Mouse (Mus musculus): ENCODE results near the gene Adcyap1r1.

DNA sequence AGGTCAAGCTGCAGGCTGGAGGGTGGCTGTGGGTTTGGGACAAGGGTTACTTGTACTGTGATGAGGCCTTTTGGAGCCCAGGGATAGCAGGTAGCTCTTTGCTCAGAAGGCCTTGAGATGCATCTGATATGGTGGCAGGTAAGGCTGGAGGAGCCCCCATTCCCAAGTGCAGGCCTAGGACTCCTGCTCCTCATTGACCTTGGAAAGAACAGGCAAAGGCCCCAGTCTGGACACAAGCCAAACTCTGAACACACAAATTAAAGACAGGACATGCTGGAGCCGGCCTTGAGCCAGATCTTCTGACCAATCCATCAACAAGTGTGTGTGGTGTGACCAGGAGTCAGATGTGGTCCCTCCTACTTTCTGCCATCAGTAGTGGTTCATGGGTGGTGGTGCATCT is 1.8 kb downstream of the Adcyap1r1 start:
- TF ChIP-seq CHD2 (IDR thresholded peaks at IDR 0.05; ENCODE audit: low read depth, low read length): no peak
- TF ChIP-seq ZNF384 (IDR thresholded peaks at IDR 0.05; ENCODE audit: low read depth, low read length): no peak

Data from ES-E14 (cell line).